Comparison of ENCODE assay signal across 15 mouse cellular contexts in the genomic region with DNA sequence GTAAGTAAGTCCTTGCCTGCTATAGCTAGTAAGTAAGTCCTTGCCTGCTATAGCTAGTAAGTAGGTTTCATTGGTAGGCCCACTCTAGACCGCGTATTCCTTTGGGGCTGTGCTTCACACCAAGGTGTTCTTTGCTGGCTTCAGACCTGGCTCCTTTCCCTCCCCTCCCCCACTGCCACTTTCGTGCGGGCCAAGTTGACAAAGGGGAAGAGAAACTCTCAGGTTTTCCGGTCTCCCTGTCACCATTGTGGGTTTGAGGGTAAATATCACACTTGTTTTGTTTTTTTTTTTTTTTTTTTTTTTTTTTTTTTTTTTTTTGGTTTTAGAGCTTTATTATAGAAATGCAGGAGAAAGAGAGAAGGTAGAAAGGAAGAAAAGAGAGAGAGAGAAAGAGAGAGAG. TPM values are rescaled to one million over a fixed set of nuclear protein-coding genes. Genes with fewer than 3 reads are reported as not detected.
DNase-seq lines count a peak whose midpoint lies in the region; ATAC-seq and TF ChIP-seq lines count a peak whose summit lies in the region.
"Had no signal": no experiment of that assay in that cellular context is flagged by ENCODE, and none has a peak within 500 bp of the region (broad histone marks: within the 10 kb centered on the region; RNA-seq: fewer than 3 reads in every experiment).

No protein-coding gene starts in this region.

- no peak for TF ChIP-seq CTCF in spleen, adult 2 months (IDR thresholded peaks at IDR 0.05; ENCODE audit: extremely low read depth, insufficient read depth, insufficient read length, insufficient replicate concordance)

- H3K4me2 ChIP-seq in midbrain, embryonic 14.5 days (ENCODE audit: low read length), result no peak overlapping the region

- 31% methylated on average over 5 of the region's 5 CpGs for WGBS in spleen, adult 2 months
- WGBS in midbrain, embryonic 14.5 days, result 84% methylated on average over 5 of the region's 5 CpGs

- peak; percentile 57 for DNase-seq in adrenal gland, postnatal 14 days
- no peak for DNase-seq in adrenal gland, postnatal 4 days (ENCODE audit: low spot score in 2 of 2)
- peak; percentile 47 for DNase-seq in lung, postnatal 14 days
- peak; percentile 80 to 87 for DNase-seq in spleen, adult 2 months (ENCODE audit: low read depth in 1 of 2, low spot score in 2 of 2)
- peak; percentile 87 for DNase-seq in thymus, postnatal 4 days
- DNase-seq in midbrain, embryonic 14.5 days, result no peak
- DNase-seq in left cerebral cortex, adult 11 months (ENCODE audit: low spot score), result no peak
- no peak for DNase-seq in cerebellum, adult 8-10 months

- H3K4me3 ChIP-seq in spleen, adult 2 months (ENCODE audit: extremely low read depth, insufficient read depth, insufficient read length), result no peak overlapping the region
- H3K4me3 ChIP-seq in midbrain, embryonic 14.5 days (replicated peaks; ENCODE audit: low read depth, low read length), result no peak overlapping the region
- H3K4me3 ChIP-seq: layer of hippocampus, adult 2 months had no signal

- H3K9me3 ChIP-seq in midbrain, embryonic 14.5 days (ENCODE audit: control insufficient read depth, low read length), result no peaks in the 10 kb centered on the region

- no peak for TF ChIP-seq POLR2A in spleen, adult 2 months (IDR thresholded peaks at IDR 0.05; ENCODE audit: low read depth, low read length)

- H3K27ac ChIP-seq in spleen, adult 2 months (ENCODE audit: insufficient read depth, low read length), result no peak overlapping the region
- no peak overlapping the region for H3K27ac ChIP-seq in midbrain, embryonic 14.5 days (replicated peaks; ENCODE audit: low read depth, low read length)
- H3K27ac ChIP-seq: layer of hippocampus, adult 2 months had no signal

- no peak overlapping the region for H3K9ac ChIP-seq in midbrain, embryonic 14.5 days (replicated peaks; ENCODE audit: low read length)

- no peaks in the 10 kb centered on the region for H3K27me3 ChIP-seq in spleen, adult 2 months (ENCODE audit: control insufficient read depth, insufficient read depth, low read length)
- no peaks in the 10 kb centered on the region for H3K27me3 ChIP-seq in midbrain, embryonic 14.5 days (ENCODE audit: control insufficient read depth, insufficient read depth, low read length)

- H3K4me1 ChIP-seq in spleen, adult 2 months (ENCODE audit: control insufficient read depth, insufficient read depth, insufficient read length), result peaks cover 16% of the 10 kb centered on the region; the same call in 1 of the 2 replicates
- H3K4me1 ChIP-seq in midbrain, embryonic 14.5 days (ENCODE audit: control insufficient read depth, insufficient read depth, low read length), result no peaks in the 10 kb centered on the region

- H3K36me3 ChIP-seq in spleen, adult 2 months (ENCODE audit: control insufficient read depth, insufficient read depth, low read length), result no peaks in the 10 kb centered on the region
- H3K36me3 ChIP-seq in midbrain, embryonic 14.5 days (ENCODE audit: control insufficient read depth, insufficient read depth, low read length), result no peaks in the 10 kb centered on the region

- ATAC-seq in midbrain, embryonic 14.5 days (ENCODE audit: low FRiP score, low TSS enrichment), result no peak
- ATAC-seq: intestine, postnatal 0 days had no signal

RNA-seq across cellular contexts. Expression of a gene that starts 1.4 kb away (rescaled TPM):
- total RNA-seq in adrenal gland, postnatal 14 days (2021), result 14.9 and 15.5 TPM in 2 replicates
- total RNA-seq in adrenal gland, postnatal 4 days (2021), result 10 to 100 TPM; 15.0 to 15.3 TPM
- polyA plus RNA-seq in spleen, adult 2 months (2012; rRNA removed), result 5.1 and 7.1 TPM in 2 replicates
- 23.1 and 23.2 TPM in 2 replicates for polyA plus RNA-seq in midbrain, embryonic 14.5 days (2014; fragmentation: Nextera tagmentation; extraction: Ambion mirVana)

RNA-seq across cellular contexts. Expression of a gene that starts 13.3 kb away (rescaled TPM):
- total RNA-seq in adrenal gland, postnatal 14 days (2021), result not detected in 2 replicates
- not detected for total RNA-seq in adrenal gland, postnatal 4 days (2021)
- 0.20 and 0.48 TPM in 2 replicates for polyA plus RNA-seq in spleen, adult 2 months (2012; rRNA removed)
- polyA plus RNA-seq in midbrain, embryonic 14.5 days (2014; fragmentation: Nextera tagmentation; extraction: Ambion mirVana), result not detected in 2 replicates
- total RNA-seq: adrenal gland, adult 18-20 months; heart, adult 8-10 months; heart, postnatal 25 days; layer of hippocampus, adult 2 months had no signal
- polyA plus RNA-seq: intestine, postnatal 0 days; limb, embryonic 11.5 days; lung, embryonic 16.5 days had no signal

RNA-seq across cellular contexts. Expression of a gene that starts 13.3 kb away (rescaled TPM):
- not detected in 2 replicates for total RNA-seq in adrenal gland, postnatal 14 days (2021)
- total RNA-seq in adrenal gland, postnatal 4 days (2021), result not detected
- not detected in 2 replicates for polyA plus RNA-seq in spleen, adult 2 months (2012; rRNA removed)
- polyA plus RNA-seq in midbrain, embryonic 14.5 days (2014; fragmentation: Nextera tagmentation; extraction: Ambion mirVana), result not detected in 2 replicates
- total RNA-seq: adrenal gland, adult 18-20 months; heart, adult 8-10 months; heart, postnatal 25 days; layer of hippocampus, adult 2 months had no signal
- polyA plus RNA-seq: intestine, postnatal 0 days; limb, embryonic 11.5 days; lung, embryonic 16.5 days had no signal

RNA-seq across cellular contexts. Expression of a gene that starts 19.2 kb away (rescaled TPM):
- total RNA-seq in adrenal gland, postnatal 14 days (2021), result 14.2 and 14.5 TPM in 2 replicates
- 10 to 100 TPM; 15.4 to 16.2 TPM for total RNA-seq in adrenal gland, postnatal 4 days (2021)
- polyA plus RNA-seq in spleen, adult 2 months (2012; rRNA removed), result 6.6 and 9.5 TPM in 2 replicates
- polyA plus RNA-seq in midbrain, embryonic 14.5 days (2014; fragmentation: Nextera tagmentation; extraction: Ambion mirVana), result 17.7 and 21.1 TPM in 2 replicates

RNA-seq across cellular contexts. Expression of a gene that starts 26.6 kb away (rescaled TPM):
- 36.9 and 42.5 TPM in 2 replicates for total RNA-seq in adrenal gland, postnatal 14 days (2021)
- 10 to 100 TPM; 30.9 to 40.2 TPM for total RNA-seq in adrenal gland, postnatal 4 days (2021)
- 25.1 and 29.5 TPM in 2 replicates for polyA plus RNA-seq in spleen, adult 2 months (2012; rRNA removed)
- 3.7 and 5.2 TPM in 2 replicates for polyA plus RNA-seq in midbrain, embryonic 14.5 days (2014; fragmentation: Nextera tagmentation; extraction: Ambion mirVana)

Comparison
In these comparisons a context has a peak if more than half of its experiments do, and no peak if none do; other contexts are left out.
1. DNase-seq: peak in adrenal gland, postnatal 14 days (single experiment), lung, postnatal 14 days (single experiment), spleen, adult 2 months (2 of 2) and thymus, postnatal 4 days (single experiment); none in adrenal gland, postnatal 4 days (0 of 2), midbrain, embryonic 14.5 days (single experiment), left cerebral cortex, adult 11 months (single experiment) and cerebellum, adult 8-10 months (single experiment).